Mouse (Mus musculus) lung, adult 2 months (tissue): ENCODE data around the gene Cphx3.
"Not testable (repeated sequence)": the region's sequence is repeated elsewhere in the genome, so short reads cannot be mapped to it uniquely, and the experiment has no call there.

ENCODE experiments used
- CTCF ChIP-seq: fragments of 200-500 bp; IDR thresholded peaks from 2 replicates; pipeline ENCODE4 v1.5.1; 2011; ENCODE audit warnings: mild to moderate bottlenecking, low read length, control low read depth; ENCODE audit not compliant: insufficient read depth
- POLR2A ChIP-seq: fragments of 200-500 bp; IDR thresholded peaks from 2 replicates; pipeline ENCODE4 v1.6.1; 2011; ENCODE audit warnings: low read depth, mild to moderate bottlenecking, control low read depth, low read length, borderline replicate concordance; ENCODE audit errors: extremely low read depth

- TF ChIP-seq POLR2A, CTCF: not testable (repeated sequence)
These were observed 881 bp upstream of the Cphx3 start, which contains the start of gene Cphx2 for GRCm38 (mm10) chr14:26081216-26081615.
